Mouse (Mus musculus) lung, postnatal 0 days (tissue): Measurements from ENCODE around the gene Deup1. TPM values are rescaled to one million over a fixed set of nuclear protein-coding genes. Genes with fewer than 3 reads are reported as not detected.

Experiments used
- ATAC-seq: fragments of 200-750 bp; cut with Nextera tagmentation; 2 replicates; pipeline ENCODE4 v1.8.0; 2017; ENCODE audit warnings: moderate library complexity
- DNase-seq: peaks from one replicate; pipeline ENCODE4 v3.0.0-alpha.2; 2016; ENCODE audit warnings: low spot score
- H3K27ac ChIP-seq: fragments of 300-500 bp; sonication (generic); 2 replicates; pipeline ENCODE4 v1.5.1; 2014; ENCODE audit warnings: antibody characterized with exemption, mild to moderate bottlenecking, low read length, mixed read lengths
- H3K27me3 ChIP-seq: fragments of 300-500 bp; sonication (generic); replicated peaks from 2 replicates; pipeline ENCODE4 v1.6.1; 2014; ENCODE audit warnings: low read length, mixed read lengths; ENCODE audit not compliant: insufficient read depth
- H3K36me3 ChIP-seq: fragments of 300-500 bp; sonication (generic); 2 replicates; pipeline ENCODE4 v1.6.1; 2014; ENCODE audit warnings: low read length, mixed read lengths; ENCODE audit not compliant: insufficient read depth
- H3K4me1 ChIP-seq: fragments of 300-500 bp; sonication (generic); 2 replicates; pipeline ENCODE4 v1.6.1; 2014; ENCODE audit warnings: antibody characterized with exemption, low read depth, low read length, mixed read lengths; ENCODE audit not compliant: insufficient read depth
- H3K4me2 ChIP-seq: fragments of 300-500 bp; sonication (generic); replicated peaks from 2 replicates; pipeline ENCODE4 v1.6.1; 2014; ENCODE audit warnings: low read depth, mild to moderate bottlenecking, low read length, moderate library complexity, mixed read lengths
- H3K4me3 ChIP-seq: fragments of 300-500 bp; sonication (generic); 2 replicates; pipeline ENCODE4 v1.5.1; 2014; ENCODE audit warnings: low read depth, low read length
- H3K9ac ChIP-seq: fragments of 300-500 bp; sonication (generic); replicated peaks from 2 replicates; pipeline ENCODE4 v1.6.1; 2014; ENCODE audit warnings: low read depth, mild to moderate bottlenecking
- H3K9me3 ChIP-seq: fragments of 300-500 bp; sonication (generic); 2 replicates; pipeline ENCODE4 v1.6.1; 2016; ENCODE audit warnings: low read length, mixed read lengths
- CTCF ChIP-seq: IDR thresholded peaks from 2 replicates; pipeline ENCODE4 v1.5.1; 2016; ENCODE audit warnings: antibody characterized with exemption, mild to moderate bottlenecking
- EP300 ChIP-seq: IDR thresholded peaks from 2 replicates; pipeline ENCODE4 v1.6.1; 2016; ENCODE audit warnings: antibody characterized with exemption, mild to moderate bottlenecking, control low read depth
- WGBS: fragments of 180-500 bp; shearing (Covaris S2); extraction: QIAGEN DNeasy Blood & Tissue Kit; methylation state at CpG from one replicate; pipeline ENCODE4 v1.1.7; 2014; 5-methylcytosine and 5-hydroxymethylcytosine counted together
- polyA plus RNA-seq: library from polyadenylated mRNA; unstranded; fragments of >200 nt; fragmentation: Nextera tagmentation; extraction: Ambion mirVana; gene quantifications from 2 replicates; pipeline ENCODE4 v1.2.1, GENCODE M21; 2015

Deup1 gene
- polyA plus RNA-seq = 4.1 and 4.7 TPM in 2 replicates

GRCm38 (mm10) chr9:15627785-15628287 lies at the start of gene Deup1:
Gene Deup1 (minus strand): TSS chr9:15627933.
- H3K9me3 ChIP-seq = no peaks in the 10 kb centered on the region
- peaks cover 5% of the 10 kb centered on the region; the same call in 1 of the 2 replicates for H3K4me1 ChIP-seq
- no peak within 1 kb of the TSS for H3K4me3 ChIP-seq
- TF ChIP-seq CTCF (no peak), EP300 (no peak)
- no peak within 1 kb of the TSS for H3K9ac ChIP-seq
- peak; percentile 85 for ATAC-seq
- no peaks in the 10 kb centered on the region for H3K27me3 ChIP-seq
- no peaks in the 10 kb centered on the region for H3K36me3 ChIP-seq
- DNase-seq = peak; percentile 59
- peak within 1 kb of the TSS; percentile 32; the same call in 1 of the 2 replicates for H3K4me2 ChIP-seq
- 2% methylated on average over 19 of the region's 28 CpGs for WGBS
- H3K27ac ChIP-seq = no peak within 1 kb of the TSS

GRCm38 (mm10) chr9:15672251-15672650 lies 44.5 kb upstream of the Deup1 start:
- Histone ChIP-seq H3K27me3 (no peaks in the 10 kb centered on the region), H3K4me1 (no peaks in the 10 kb centered on the region), H3K9me3 (no peaks in the 10 kb centered on the region), H3K4me2 (no peak overlapping the region), H3K36me3 (no peaks in the 10 kb centered on the region), H3K9ac (no peak overlapping the region), H3K27ac (no peak overlapping the region), H3K4me3 (no peak overlapping the region)
- 19% methylated on average over 1 of the region's 1 CpGs for WGBS
- ATAC-seq (no peak), DNase-seq (no peak)
- TF ChIP-seq CTCF (no peak), EP300 (no peak)

DNA sequence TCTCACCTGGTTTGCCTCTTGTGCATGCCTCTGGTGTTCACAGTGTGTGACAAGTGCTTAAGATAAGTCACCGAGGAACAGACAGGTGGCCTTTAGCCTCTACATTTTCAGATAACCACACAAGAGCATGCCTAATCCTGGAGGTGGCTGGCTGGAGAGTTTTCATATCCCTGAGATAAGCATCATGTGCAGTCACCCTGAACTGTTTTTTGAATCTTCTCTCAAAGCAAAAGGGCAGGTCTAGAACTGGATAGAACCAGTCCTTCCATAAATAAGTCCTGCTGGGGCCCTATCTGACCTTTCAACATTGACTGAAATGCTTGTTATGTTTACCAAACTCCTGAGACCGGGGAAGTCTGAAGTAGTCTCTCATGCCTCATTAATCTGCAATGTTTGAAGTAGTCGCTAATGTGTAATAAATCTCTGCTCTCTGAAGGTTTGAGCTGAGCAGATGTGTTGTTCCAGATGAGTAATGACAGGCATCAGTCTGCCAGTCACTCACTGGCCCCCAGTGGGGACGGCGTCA lies 42.3 kb upstream of the Deup1 start:
- Histone ChIP-seq H3K36me3 (no peaks in the 10 kb centered on the region), H3K9me3 (no peaks in the 10 kb centered on the region), H3K4me2 (no peak overlapping the region), H3K4me1 (no peaks in the 10 kb centered on the region), H3K9ac (no peak overlapping the region), H3K27me3 (no peaks in the 10 kb centered on the region), H3K27ac (no peak overlapping the region), H3K4me3 (no peak overlapping the region)
- TF ChIP-seq CTCF (no peak), EP300 (peak; percentile 67; the same call in 1 of the 2 replicates)
- DNase-seq (peak; percentile 67), ATAC-seq (peak; percentile 87)
- 11% methylated on average over 5 of the region's 5 CpGs for WGBS

GRCm38 (mm10) chr9:15669452-15669851 lies 41.7 kb upstream of the Deup1 start:
- TF ChIP-seq CTCF (no peak), EP300 (no peak)
- Histone ChIP-seq H3K4me3 (no peak overlapping the region), H3K9ac (no peak overlapping the region), H3K4me1 (no peaks in the 10 kb centered on the region), H3K27me3 (no peaks in the 10 kb centered on the region), H3K27ac (no peak overlapping the region), H3K9me3 (no peaks in the 10 kb centered on the region), H3K4me2 (no peak overlapping the region), H3K36me3 (no peaks in the 10 kb centered on the region)
- 41% methylated on average over 3 of the region's 3 CpGs for WGBS
- no peak for ATAC-seq
- no peak for DNase-seq

DNA sequence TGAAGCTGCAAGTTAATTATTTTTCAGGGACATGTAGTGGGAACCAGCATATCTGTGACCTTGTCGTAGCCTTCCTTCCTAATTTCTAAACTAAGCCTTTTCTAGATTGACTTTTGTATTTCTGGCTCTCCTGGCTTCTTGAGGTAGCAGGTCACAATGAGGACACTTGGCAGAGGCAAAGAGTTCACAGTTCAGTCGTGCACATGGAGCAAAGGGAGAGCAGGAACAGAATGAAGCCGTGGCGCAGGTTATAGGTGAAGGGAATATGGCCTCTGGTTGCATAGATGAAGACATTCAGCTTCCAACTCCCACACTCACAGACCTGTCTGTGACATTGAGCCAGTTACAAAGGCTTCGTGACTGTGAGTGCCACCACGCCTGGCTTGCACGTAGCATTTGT lies 36.9 kb upstream of the Deup1 start:
- Histone ChIP-seq H3K27me3 (no peaks in the 10 kb centered on the region), H3K9me3 (no peaks in the 10 kb centered on the region), H3K9ac (no peak overlapping the region), H3K36me3 (no peaks in the 10 kb centered on the region), H3K4me2 (no peak overlapping the region), H3K27ac (no peak overlapping the region), H3K4me3 (no peak overlapping the region), H3K4me1 (no peaks in the 10 kb centered on the region)
- TF ChIP-seq CTCF = no peak
- TF ChIP-seq EP300 = no peak
- no peak for ATAC-seq
- no peak for DNase-seq
- 70% methylated on average over 7 of the region's 7 CpGs for WGBS

DNA sequence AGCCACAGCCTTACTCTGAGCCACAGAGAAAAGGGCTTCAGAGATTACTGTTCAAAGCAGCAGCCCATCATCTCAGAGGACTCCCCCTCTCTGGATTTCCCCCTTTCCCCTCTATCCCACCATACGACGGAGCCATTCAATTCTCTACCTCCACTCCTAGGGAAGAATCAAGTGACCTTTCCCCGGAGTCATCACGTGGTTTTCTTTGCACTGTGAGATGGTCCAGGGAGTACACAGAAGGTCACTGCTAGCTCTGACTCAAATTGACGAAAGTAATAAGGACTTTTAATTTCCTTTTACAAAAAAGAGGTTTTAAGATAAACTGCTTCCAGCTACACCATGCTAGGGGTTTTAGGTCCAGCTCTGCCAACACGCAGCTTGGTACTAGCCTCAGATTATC lies 31.3 kb upstream of the Deup1 start:
- TF ChIP-seq CTCF (no peak), EP300 (no peak)
- Histone ChIP-seq H3K27me3 (no peaks in the 10 kb centered on the region), H3K4me1 (no peaks in the 10 kb centered on the region), H3K9ac (no peak overlapping the region), H3K4me2 (no peak overlapping the region), H3K36me3 (no peaks in the 10 kb centered on the region), H3K4me3 (no peak overlapping the region), H3K9me3 (no peaks in the 10 kb centered on the region), H3K27ac (no peak overlapping the region)
- WGBS = 59% methylated on average over 6 of the region's 6 CpGs
- DNase-seq = no peak
- no peak for ATAC-seq
